Mouse (Mus musculus): Measurements from ENCODE around the gene Tmem108. TPM values are rescaled to one million over a fixed set of nuclear protein-coding genes. Genes with fewer than 3 reads are reported as not detected.

Tmem108 gene
- total RNA-seq, 2 experiments from 2014 or later = 3.0 to 3.9 TPM

GRCm38 (mm10) chr9:103443824-103444185 is 317.8 kb downstream of the Tmem108 start:
- DNase-seq = no peak

GRCm38 (mm10) chr9:103443121-103443823 is 318.4 kb downstream of the Tmem108 start:
- DNase-seq = no peak

DNA sequence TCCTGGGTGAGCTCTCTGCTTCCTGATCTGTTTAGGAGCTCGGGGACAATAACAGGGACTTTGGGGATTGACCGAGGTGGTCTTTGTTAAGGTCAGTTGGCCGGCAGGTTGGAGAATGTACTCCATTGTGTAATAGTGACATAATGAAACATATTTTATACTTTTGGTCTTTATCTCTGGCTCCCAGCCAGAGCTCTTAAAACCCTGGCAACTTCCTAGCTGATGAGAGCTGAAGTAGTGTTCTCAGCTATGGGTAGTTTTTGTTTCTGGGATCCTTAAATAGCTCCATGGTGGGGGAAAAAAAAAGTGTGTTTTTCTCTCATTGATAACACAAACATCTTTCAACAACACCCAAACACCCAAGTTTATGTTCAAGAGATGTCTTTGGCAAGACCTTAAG is 321.0 kb downstream of the Tmem108 start:
- DNase-seq = no peak

DNA sequence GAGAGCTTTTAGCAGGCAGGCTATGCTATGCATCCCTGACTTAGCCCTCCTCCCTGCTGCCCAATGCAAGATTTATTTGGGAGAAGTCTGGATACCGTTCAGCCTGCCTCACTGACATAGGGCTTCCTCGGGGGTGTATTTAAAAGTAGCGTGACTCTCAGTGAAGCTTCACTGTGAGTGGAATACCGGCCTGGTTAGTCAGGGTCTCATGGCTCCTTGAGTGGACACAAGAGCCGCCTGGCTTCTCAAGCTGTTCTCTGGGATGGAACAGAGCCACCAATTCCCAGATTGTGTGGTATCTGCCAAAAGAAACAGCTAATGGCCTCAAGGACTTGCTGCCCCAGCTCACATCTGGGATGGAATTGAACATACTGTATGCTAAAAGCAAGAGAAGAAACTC is 324.5 kb downstream of the Tmem108 start:
- DNase-seq = peak in 1 of 2 experiments; percentile 44

DNA sequence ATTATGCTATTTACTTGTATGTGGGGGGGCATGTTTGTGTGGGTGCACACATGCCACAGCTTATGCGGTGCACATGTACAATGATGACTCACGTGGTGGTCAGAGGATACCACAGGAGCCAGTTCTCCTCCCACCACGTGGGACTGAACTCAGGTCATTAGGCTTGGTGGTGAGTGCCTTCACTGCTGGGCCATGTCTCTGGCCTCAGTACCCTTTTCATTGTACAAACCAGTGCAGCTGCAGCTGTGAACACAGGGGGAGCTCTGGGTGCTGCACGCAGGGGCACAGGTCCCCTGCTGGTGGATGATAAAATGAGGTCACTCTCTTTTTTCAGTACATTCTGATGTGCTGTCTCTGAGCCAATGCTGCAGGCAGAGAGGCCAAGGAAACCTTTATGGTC is 327.5 kb downstream of the Tmem108 start:
- DNase-seq = no peak

Other genes starting within 250 kb of the Tmem108 start
- gene Nphp3, start 240.7 kb upstream of the Tmem108 start, total RNA-seq (2021) = 1 to 10 TPM; 1.9 to 2.0 TPM